Mouse (Mus musculus) CH12.LX (cell line): ENCODE results near the gene Dars. TPM values are rescaled to one million over a fixed set of nuclear protein-coding genes. Genes with fewer than 3 reads are reported as not detected.

ENCODE experiments used
- DNase-seq: peaks from one replicate; pipeline ENCODE4 v3.0.0-alpha.2; 2013; ENCODE audit errors: extremely low read depth
- H3K27ac ChIP-seq: 2 replicates; pipeline ENCODE4 v1.5.1; 2012; ENCODE audit warnings: low read depth, mild to moderate bottlenecking, control low read depth, moderate library complexity; ENCODE audit not compliant: insufficient read depth
- H3K27me3 ChIP-seq: replicated peaks from 2 replicates; pipeline ENCODE3; 2012; ENCODE audit warnings: inconsistent platforms
- H3K36me3 ChIP-seq, 2 experiments: replicated peaks in 1 of 2; 2 replicates each; pipeline versions ENCODE3 to v1.6.1; 2012; ENCODE audit warnings: inconsistent platforms in 1 of 2, low read length in 1 of 2, mild to moderate bottlenecking in 1 of 2, mixed read lengths in 1 of 2, moderate library complexity in 1 of 2; ENCODE audit not compliant: control insufficient read depth in 1 of 2, insufficient read depth in 1 of 2
- H3K4me1 ChIP-seq, 2 experiments: 2 replicates each; pipeline ENCODE4 v1.6.1; 2012; ENCODE audit warnings: inconsistent platforms in 1 of 2, moderate library complexity in 1 of 2; ENCODE audit not compliant: insufficient read depth in 2 of 2, control insufficient read depth in 1 of 2
- H3K4me2 ChIP-seq: 2 replicates; pipeline ENCODE4 v1.6.1; 2012; ENCODE audit warnings: low read depth, mild to moderate bottlenecking, control low read depth; ENCODE audit not compliant: poor library complexity, insufficient read depth, severe bottlenecking
- H3K4me3 ChIP-seq, 3 experiments: fragments of 150-350 bp in 1 of 3; sonication (generic) in 1 of 3; replicated peaks in 1 of 3; 2 replicates each; pipeline versions ENCODE3 to v1.5.1; 2011 to 2012; ENCODE audit warnings: low read depth in 2 of 3, low read length in 2 of 3, mild to moderate bottlenecking in 2 of 3, moderate library complexity in 2 of 3, control low read depth in 1 of 3, improper control_type of control experiment in 1 of 3, inconsistent platforms in 1 of 3, mixed read lengths in 1 of 3; ENCODE audit not compliant: poor library complexity in 1 of 3
- H3K79me2 ChIP-seq: replicated peaks from 2 replicates; pipeline ENCODE4 v1.6.1; 2012; ENCODE audit warnings: mild to moderate bottlenecking, moderate library complexity; ENCODE audit not compliant: control insufficient read depth, poor library complexity, insufficient read depth, severe bottlenecking; ENCODE audit errors: extremely low read depth
- H3K9ac ChIP-seq: 2 replicates; pipeline ENCODE4 v1.6.1; 2012; ENCODE audit warnings: low read depth, mild to moderate bottlenecking, control low read depth, moderate library complexity; ENCODE audit not compliant: insufficient read depth
- H3K9me3 ChIP-seq: replicated peaks from 2 replicates; pipeline ENCODE3; 2012; ENCODE audit warnings: low read length, inconsistent platforms, mixed read lengths
- BHLHE40 ChIP-seq: IDR thresholded peaks from 2 replicates; pipeline ENCODE4 v1.6.1; 2011; ENCODE audit warnings: mild to moderate bottlenecking, low read depth, low read length, improper control_type of control experiment
- CTCF ChIP-seq, 2 experiments: IDR thresholded peaks in 1 of 2; conservative IDR thresholded peaks in 1 of 2; 2 replicates each; pipeline ENCODE4 v1.5.1; 2011 to 2012; ENCODE audit warnings: low read depth in 2 of 2, low read length in 2 of 2, improper control_type of control experiment in 1 of 2, inconsistent platforms in 1 of 2, mild to moderate bottlenecking in 1 of 2, moderate library complexity in 1 of 2
- ELF1 ChIP-seq: IDR thresholded peaks from 2 replicates; pipeline ENCODE4 v1.6.1; 2014; ENCODE audit warnings: low read depth, mild to moderate bottlenecking, inconsistent platforms, low read length, improper control_type of control experiment
- EP300 ChIP-seq: IDR thresholded peaks from 2 replicates; pipeline ENCODE4 v1.6.1; 2011; ENCODE audit warnings: low read length, improper control_type of control experiment
- ETS1 ChIP-seq: conservative IDR thresholded peaks from 2 replicates; pipeline ENCODE4 v1.6.1; 2012; ENCODE audit warnings: low read depth, mild to moderate bottlenecking, inconsistent platforms, low read length, improper control_type of control experiment, moderate library complexity
- GABPA ChIP-seq: IDR thresholded peaks from 2 replicates; pipeline ENCODE4 v1.6.1; 2012; ENCODE audit warnings: low read depth, low read length, improper control_type of control experiment, inconsistent platforms; ENCODE audit not compliant: insufficient replicate concordance
- JUND ChIP-seq: conservative IDR thresholded peaks from 2 replicates; pipeline ENCODE4 v1.6.1; 2011; ENCODE audit warnings: low read depth, low read length, improper control_type of control experiment
- KAT2A ChIP-seq: IDR thresholded peaks from 2 replicates; pipeline ENCODE4 v1.6.1; 2012; ENCODE audit warnings: low read length, improper control_type of control experiment, inconsistent platforms; ENCODE audit not compliant: insufficient replicate concordance
- MAFK ChIP-seq: IDR thresholded peaks from 2 replicates; pipeline ENCODE4 v1.6.1; 2011; ENCODE audit warnings: low read length, improper control_type of control experiment; ENCODE audit not compliant: insufficient replicate concordance
- MAX ChIP-seq: IDR thresholded peaks from 2 replicates; pipeline ENCODE4 v1.6.1; 2011; ENCODE audit warnings: low read length, improper control_type of control experiment
- MAZ ChIP-seq: IDR thresholded peaks from 2 replicates; pipeline ENCODE4 v1.6.1; 2012; ENCODE audit warnings: low read depth, mild to moderate bottlenecking, inconsistent platforms, low read length, improper control_type of control experiment, moderate library complexity
- MEF2A ChIP-seq: IDR thresholded peaks from 2 replicates; pipeline ENCODE4 v1.6.1; 2014; ENCODE audit warnings: low read depth, mild to moderate bottlenecking, inconsistent platforms, low read length, improper control_type of control experiment, borderline replicate concordance
- MXI1 ChIP-seq: IDR thresholded peaks from 2 replicates; pipeline ENCODE4 v1.6.1; 2011; ENCODE audit warnings: mild to moderate bottlenecking, low read depth, low read length, improper control_type of control experiment
- MYC ChIP-seq: IDR thresholded peaks from 2 replicates; pipeline ENCODE4 v1.6.1; 2011; ENCODE audit warnings: low read depth, mild to moderate bottlenecking, improper control_type of control experiment, low read length
- NELFE ChIP-seq: IDR thresholded peaks from 2 replicates; pipeline ENCODE4 v1.6.1; 2011; ENCODE audit warnings: low read depth, low read length, improper control_type of control experiment
- RCOR1 ChIP-seq: conservative IDR thresholded peaks from 2 replicates; pipeline ENCODE4 v1.6.1; 2012; ENCODE audit warnings: low read depth, mild to moderate bottlenecking, inconsistent platforms, low read length, improper control_type of control experiment
- SIN3A ChIP-seq: IDR thresholded peaks from 2 replicates; pipeline ENCODE4 v1.6.1; 2012; ENCODE audit warnings: low read length, improper control_type of control experiment, inconsistent platforms
- SMC3 ChIP-seq: IDR thresholded peaks from 2 replicates; pipeline ENCODE4 v1.6.1; 2011; ENCODE audit warnings: low read depth, low read length, improper control_type of control experiment
- TBP ChIP-seq: conservative IDR thresholded peaks from 2 replicates; pipeline ENCODE4 v1.6.1; 2011; ENCODE audit warnings: low read depth, low read length, improper control_type of control experiment
- UBTF ChIP-seq: IDR thresholded peaks from 2 replicates; pipeline ENCODE4 v1.6.1; 2012; ENCODE audit warnings: low read depth, mild to moderate bottlenecking, inconsistent platforms, low read length, improper control_type of control experiment, moderate library complexity
- ZC3H11A ChIP-seq: IDR thresholded peaks from 2 replicates; pipeline ENCODE4 v1.6.1; 2012; ENCODE audit warnings: low read depth, mild to moderate bottlenecking, inconsistent platforms, low read length, improper control_type of control experiment
- ZNF384 ChIP-seq: IDR thresholded peaks from 2 replicates; pipeline ENCODE4 v1.6.1; 2012; ENCODE audit warnings: low read depth, low read length, improper control_type of control experiment, inconsistent platforms
- dilution Hi-C: fragments of 300-500 bp; cut with MboI; formaldehyde crosslinking; loops from 2 replicates; pipeline ENCODE4 v1.14.3; 2020; ENCODE audit warnings: low sequenced_read_pairs; ENCODE audit not compliant: extremely low pct_unique_long_range_greater_than_20kb, extremely low pct_ligation_motif_present
- in situ Hi-C: fragments of 300-500 bp; cut with MboI; formaldehyde crosslinking; loops from 3 replicates; pipeline ENCODE4 v1.14.3; 2019; ENCODE audit warnings: low sequenced_read_pairs, low pct_ligation_motif_present, low pct_unique_long_range_greater_than_20kb, mixed read lengths
- polyA plus RNA-seq: library from polyadenylated mRNA; unstranded; fragments of >175 nt; gene quantifications from 2 replicates; pipeline ENCODE4 v1.2.1, GENCODE M21; 2012; ENCODE audit warnings: low read depth; ENCODE audit not compliant: insufficient read length
- total RNA-seq, 2 experiments: library from RNA; depleted of rRNA; stranded (reverse); fragments of 300-350 nt in 1 of 2; fragments of >200 nt in 1 of 2; gene quantifications; 2 replicates each; pipeline ENCODE4 v1.2.3; 2012 to 2014

Dars gene
- total and polyA plus RNA-seq, 3 experiments = 177 to 339 (median 190) TPM

DNA sequence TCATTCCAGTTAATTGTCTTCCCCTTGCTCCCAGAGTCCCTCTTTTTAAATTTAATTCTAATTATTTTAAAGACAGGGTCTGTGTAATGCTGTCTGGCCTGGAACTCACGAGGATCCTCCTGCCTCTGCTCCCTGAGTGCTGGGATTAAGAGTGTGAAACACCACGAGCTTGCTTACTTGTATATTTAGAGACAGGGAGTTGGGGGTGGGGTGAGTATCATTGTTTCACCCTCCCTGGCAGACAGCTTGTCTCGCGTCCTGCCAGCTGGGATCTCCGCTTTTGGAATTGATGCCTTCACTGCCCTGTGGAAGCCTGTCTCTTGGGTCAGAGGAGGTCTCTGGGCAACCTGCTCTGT is 343 bp upstream of the Dars start:
- peak overlapping the region; percentile 25 to 96 (median 72) for H3K4me3 ChIP-seq
- H3K9ac ChIP-seq = peak overlapping the region; percentile 13; the same call in 1 of the 2 replicates
- H3K4me2 ChIP-seq = peak overlapping the region; percentile 84
- H3K27ac ChIP-seq = no peak overlapping the region
- no peak for DNase-seq
- peaks cover 5 to 18% of the 10 kb centered on the region in 2 experiments for H3K36me3 ChIP-seq
- in situ Hi-C loops (no loop called here), dilution Hi-C loops (no loop called here)
- no peaks in the 10 kb centered on the region for H3K27me3 ChIP-seq
- H3K9me3 ChIP-seq = no peaks in the 10 kb centered on the region
- H3K79me2 ChIP-seq = peaks cover 27% of the 10 kb centered on the region
- H3K4me1 ChIP-seq = peaks cover 3 to 30% of the 10 kb centered on the region in 2 experiments; a peak in 3 of 4 replicates
- TF ChIP-seq MAZ (no peak), TBP (0 out of 2 replicates have a peak, but pooled peaks have one; percentile 8), CTCF (conservative IDR thresholded peaks at IDR 0.05 in 1 of 2, IDR thresholded peaks at IDR 0.05 in 1 of 2; ENCODE audit: low read depth in 2 of 2, low read length in 2 of 2) (no peak), MAX (no peak)

DNA sequence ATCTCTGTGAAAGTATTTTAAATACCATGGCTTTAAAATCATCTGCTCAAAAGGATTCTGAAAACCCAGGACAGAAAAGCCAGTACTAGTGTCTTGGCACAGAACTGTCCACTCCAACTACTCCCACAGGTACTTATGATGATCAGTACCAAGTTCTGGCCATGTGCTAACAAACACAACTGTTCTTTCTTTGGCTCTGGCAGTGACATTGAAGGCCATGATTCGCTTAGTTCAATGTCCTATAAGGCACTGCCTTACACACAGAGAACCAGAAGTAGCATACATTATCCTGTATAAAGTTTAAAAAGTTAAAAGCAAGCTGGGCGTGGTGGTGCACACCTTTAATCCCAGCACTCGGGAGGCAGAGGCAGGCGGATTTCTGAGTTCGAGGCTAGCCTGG is 6.0 kb downstream of the Dars start:
- in situ Hi-C loops (no loop called here), dilution Hi-C loops (no loop called here)
- H3K27ac ChIP-seq = no peak overlapping the region
- no peaks in the 10 kb centered on the region for H3K27me3 ChIP-seq
- H3K4me2 ChIP-seq = no peak overlapping the region
- H3K9ac ChIP-seq = no peak overlapping the region
- peaks cover 24 to 49% of the 10 kb centered on the region in 2 experiments for H3K36me3 ChIP-seq
- TF ChIP-seq SIN3A (no peak), BHLHE40 (no peak), MXI1 (no peak), JUND (no peak), MYC (no peak), EP300 (no peak), CTCF (conservative IDR thresholded peaks at IDR 0.05 in 1 of 2, IDR thresholded peaks at IDR 0.05 in 1 of 2; ENCODE audit: low read depth in 2 of 2, low read length in 2 of 2) (no peak), TBP (no peak), MEF2A (no peak), NELFE (no peak), SMC3 (no peak)
- no peak for DNase-seq
- H3K9me3 ChIP-seq = no peaks in the 10 kb centered on the region
- H3K4me1 ChIP-seq = peaks cover 0 to 30% of the 10 kb centered on the region in 2 experiments; a peak in 3 of 4 replicates
- peaks cover 68% of the 10 kb centered on the region for H3K79me2 ChIP-seq
- H3K4me3 ChIP-seq = no peak overlapping the region

DNA sequence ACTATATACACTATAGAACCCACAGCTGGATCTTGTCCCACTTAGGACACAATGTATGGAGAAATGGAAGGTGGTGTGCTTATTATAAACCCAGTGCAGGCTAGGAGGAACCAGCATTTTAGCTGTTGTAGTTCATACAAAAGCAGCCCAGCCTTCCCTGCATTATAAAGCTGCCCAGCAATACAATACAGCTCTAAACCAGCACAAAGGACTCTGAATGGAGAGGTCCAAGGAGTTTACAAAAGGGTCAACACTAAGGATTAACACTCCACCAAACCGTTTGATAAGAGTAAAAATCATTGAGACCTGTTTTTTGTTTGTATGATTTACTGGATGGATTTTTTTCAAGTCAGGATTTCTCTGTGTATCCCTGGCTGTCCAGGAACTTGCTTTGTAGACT is 10.3 kb downstream of the Dars start:
- Histone ChIP-seq H3K27ac (no peak overlapping the region), H3K4me2 (no peak overlapping the region), H3K9ac (no peak overlapping the region), H3K4me1 (0 out of 4 replicates have a peak, but pooled peaks cover 0 to 4% of the 10 kb centered on the region in 2 experiments), H3K27me3 (no peaks in the 10 kb centered on the region), H3K79me2 (peaks cover 48% of the 10 kb centered on the region), H3K36me3 (peaks cover 32 to 63% of the 10 kb centered on the region in 2 experiments), H3K4me3 (no peak overlapping the region), H3K9me3 (no peaks in the 10 kb centered on the region)
- TF ChIP-seq KAT2A (no peak), UBTF (no peak), GABPA (no peak), ZNF384 (no peak), MEF2A (no peak), ETS1 (no peak), ZC3H11A (no peak), ELF1 (no peak), MAFK (no peak), RCOR1 (no peak), SMC3 (no peak)
- no peak for DNase-seq
- dilution Hi-C loops (no loop called here), in situ Hi-C loops (no loop called here)
